Mouse (Mus musculus) testis, postnatal 10 days (tissue): ENCODE results near the gene Apol11a.
A peak's percentile ranks its signal among the peaks of the same experiment; 100 is the strongest.
"Not testable (repeated sequence)": the region's sequence is repeated elsewhere in the genome, so short reads cannot be mapped to it uniquely, and the experiment has no call there.

Experiments
- DNase-seq: peaks from one replicate; pipeline ENCODE4 v3.0.0; 2021; ENCODE audit warnings: low spot score

Gene Apol11a

DNA sequence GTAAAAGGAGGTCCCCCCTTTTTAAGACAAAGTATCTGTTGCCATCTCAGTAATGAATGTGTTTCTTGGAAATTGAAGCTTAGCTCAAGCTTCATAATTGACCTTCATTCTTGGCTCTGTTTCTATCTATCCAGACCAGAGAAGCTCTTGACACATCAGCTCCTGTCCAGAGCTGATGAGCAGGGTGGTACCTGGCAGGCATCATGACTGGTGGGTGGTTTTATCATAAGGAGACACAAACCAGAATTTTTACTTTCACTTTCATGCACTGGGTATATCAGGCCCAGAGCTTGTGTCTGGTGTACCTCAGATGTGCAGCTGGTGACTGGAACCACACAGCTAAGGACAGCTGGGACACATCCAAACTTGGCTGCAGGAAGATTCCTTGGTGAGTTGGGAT lies at the start of gene Apol11a:
Gene Apol11a (plus strand): TSS at position 306 of the 400 bp plus-strand sequence.
- not testable (repeated sequence) for DNase-seq

DNA sequence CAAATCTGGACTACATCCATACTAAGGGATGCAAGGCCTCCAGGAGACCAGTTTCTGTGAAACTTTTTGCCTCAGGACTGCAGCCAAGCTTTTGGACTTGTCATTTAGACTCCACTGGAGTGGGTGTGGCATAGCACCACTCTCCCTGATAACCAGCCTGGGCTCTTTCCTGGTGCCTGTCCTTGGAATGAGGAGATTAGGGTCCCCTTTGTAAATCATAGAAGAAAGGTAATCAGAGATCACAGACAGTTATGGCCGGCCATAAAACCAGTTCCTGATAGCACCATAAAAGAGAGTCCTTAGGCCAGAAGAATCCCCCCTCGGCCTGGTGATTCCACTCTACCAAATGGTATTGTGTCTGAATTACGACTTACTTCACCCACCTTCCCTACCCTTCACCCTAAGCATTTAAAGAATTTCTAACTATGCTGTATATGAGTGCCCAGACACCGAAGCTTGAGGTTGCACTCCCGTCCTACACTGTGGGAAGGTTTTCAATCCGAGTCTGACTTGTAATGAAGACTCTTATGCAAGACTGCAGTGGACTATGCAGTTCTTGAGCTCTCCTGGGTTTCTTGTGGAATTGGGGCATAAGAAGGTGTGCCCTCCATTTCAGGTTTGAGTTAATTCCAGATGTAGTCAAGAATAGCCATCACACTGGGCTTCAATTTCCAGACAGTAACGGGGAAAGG lies 33.2 kb upstream of the Apol11a start:
- not testable (repeated sequence) for DNase-seq

DNA sequence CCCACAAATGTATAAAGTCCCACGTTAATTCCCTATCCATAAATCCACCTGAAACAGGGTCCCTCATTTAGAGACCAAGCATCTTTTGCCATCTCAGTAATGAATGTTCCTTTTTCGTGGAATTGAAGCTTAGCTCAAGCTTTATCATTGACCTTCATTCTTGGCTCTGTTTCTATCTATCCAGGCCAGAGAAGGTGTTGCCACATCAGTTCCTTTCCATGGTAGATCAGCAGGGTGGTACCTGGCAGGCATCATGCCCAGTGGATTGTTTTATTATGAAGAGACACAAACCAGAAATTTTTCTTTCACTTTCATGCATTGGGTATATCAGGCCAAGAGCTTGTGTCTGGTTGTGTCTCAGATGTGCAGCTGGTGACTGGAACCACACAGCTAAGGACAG lies 31.4 kb upstream of the Apol11a start, which contains the start of gene Apol10a:
Gene Apol10a (plus strand): TSS at position 355 of the 400 bp plus-strand sequence.
- not testable (repeated sequence) for DNase-seq

DNA sequence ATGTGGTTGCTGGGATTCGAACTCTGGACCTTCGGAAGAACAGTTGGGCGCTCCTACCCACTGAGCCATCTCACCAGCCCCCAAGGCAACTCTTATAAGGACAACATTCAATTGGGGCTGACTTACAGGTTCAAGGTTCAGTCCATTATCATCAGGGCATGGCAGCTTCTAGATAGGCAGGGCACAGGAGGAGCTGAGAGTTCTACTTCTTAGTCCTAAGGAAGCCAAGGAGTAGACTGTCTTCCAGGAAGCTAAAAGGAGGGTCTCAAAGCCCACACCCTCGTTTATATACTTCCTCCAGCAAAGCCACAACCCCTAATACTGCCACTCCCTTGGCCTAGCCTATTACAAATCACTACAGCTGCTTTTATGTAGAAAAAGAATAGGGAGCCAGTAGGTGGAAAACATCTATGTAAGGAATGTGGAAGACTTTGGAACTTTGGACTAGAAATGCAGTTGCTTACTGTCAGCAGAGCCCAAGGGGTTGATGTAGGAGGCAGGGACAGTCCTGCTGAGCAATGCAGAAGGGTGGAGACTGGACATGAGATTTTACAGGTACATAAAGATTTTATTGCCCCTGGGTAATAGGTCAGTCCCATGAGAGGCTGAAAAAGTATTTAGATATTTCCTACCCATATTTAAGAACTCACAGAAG lies 25.8 kb upstream of the Apol11a start:
- DNase-seq: no peak

DNA sequence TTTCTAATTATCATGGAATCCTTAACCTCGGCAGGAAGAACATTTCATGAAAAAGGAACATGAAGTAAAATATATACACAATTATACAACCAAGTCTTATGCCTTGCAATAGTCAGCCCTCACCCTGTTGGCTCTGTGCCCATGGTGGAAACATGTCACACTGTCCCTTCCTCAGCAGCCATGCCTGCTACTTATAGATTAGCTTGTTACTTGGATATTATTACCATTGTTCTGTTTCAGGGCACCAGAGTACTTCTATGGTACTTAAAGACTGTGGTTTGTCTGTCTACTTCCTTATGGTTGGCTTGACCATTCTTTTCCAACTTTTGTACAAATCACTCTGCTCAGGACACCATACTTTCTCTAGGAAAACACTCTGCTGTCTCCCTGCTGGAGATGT lies 14.9 kb upstream of the Apol11a start:
- DNase-seq: not testable (repeated sequence)

DNA sequence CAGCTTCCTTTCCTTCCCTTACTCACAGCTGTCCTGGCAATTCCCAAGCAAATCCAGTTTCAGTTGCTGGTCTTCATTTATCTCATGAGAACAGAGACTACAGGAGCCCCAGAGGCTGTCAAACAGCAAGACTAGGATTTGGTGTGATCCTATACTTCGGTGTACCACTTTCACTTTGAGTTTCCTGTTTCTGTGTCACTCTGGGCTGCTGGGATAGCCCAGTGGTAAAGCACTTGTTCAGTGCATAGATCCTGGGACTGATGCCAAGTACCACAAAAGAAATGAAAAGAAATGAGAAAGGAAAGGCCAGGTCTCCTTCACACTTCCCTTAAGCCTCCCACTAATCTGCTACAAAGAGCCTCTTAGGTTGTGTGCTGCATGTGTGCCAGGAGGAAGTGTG lies 13.4 kb upstream of the Apol11a start:
- not testable (repeated sequence) for DNase-seq

DNA sequence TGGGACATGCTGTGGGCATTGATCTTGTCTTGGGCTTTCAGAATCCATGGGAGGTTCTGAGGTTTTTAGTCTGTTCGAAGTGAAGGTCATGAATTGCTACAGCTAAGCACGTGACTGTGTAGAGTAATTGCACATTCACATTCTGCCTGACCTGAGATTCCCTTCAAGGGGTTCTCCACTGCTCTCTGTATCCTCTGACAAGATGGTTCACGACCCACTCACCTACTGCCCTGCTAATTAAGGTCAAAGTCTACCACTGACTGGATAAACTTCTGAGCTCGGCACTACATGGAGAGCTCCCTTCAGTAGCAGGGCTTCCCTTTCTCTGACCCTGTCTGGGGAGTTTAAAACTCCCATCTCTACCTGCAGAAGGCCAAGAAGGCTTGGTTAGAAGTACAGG lies 12.5 kb downstream of the Apol11a start:
- not testable (repeated sequence) for DNase-seq

DNA sequence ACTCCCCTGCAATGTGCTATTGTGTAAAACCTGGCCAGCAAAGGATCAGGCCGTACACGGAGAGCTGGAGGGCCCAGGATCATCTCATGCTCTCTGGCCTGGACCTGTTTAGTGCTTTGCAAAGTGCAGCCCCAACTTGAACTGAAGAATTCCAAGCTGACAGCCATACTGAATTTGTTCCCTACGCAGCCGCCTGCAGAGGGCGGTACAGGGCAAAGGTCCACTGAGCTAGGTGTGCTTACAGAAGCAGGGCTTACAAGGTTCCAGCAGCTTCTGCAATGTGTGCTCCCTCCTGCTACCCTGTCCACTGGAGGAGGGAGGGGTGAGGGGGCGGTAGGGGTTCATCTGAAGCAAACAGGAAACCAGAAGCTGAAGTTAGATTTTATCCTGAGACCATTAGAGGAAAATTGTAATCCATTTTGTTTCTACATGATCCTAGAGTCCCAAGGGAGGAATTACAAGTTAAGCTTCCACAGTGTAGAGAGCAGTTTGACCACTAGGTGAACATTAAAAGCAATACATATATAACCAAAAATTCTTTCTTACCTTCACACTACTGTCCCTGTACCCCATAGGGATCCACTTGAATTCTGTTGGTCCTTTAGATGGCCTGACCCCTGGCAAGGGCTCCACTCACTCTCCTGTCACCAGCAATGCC lies 15.2 kb downstream of the Apol11a start:
- peak; percentile 83 for DNase-seq

DNA sequence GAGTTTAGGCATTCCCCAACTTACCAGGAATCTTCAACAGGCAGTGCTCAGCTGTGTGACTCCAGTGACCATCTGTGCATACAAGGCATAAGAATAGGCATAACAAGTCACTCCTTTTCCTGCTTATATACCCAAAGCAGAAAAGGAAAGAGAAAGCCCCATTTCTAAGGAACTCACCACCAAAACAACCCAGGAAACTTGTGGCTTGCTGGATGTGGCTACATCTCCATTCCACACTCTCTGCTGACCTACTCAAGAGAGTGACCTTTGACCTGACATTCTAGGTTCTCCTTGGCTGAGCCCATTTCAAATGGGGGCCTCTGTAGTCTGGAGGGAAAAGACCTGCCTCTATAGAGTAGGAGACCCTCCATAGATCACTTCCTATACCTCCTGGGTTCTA lies 25.1 kb downstream of the Apol11a start, which contains the start of gene Apol7c:
Gene Apol7c (minus strand): TSS at position 101 of the 400 bp plus-strand sequence.
- no peak for DNase-seq

DNA sequence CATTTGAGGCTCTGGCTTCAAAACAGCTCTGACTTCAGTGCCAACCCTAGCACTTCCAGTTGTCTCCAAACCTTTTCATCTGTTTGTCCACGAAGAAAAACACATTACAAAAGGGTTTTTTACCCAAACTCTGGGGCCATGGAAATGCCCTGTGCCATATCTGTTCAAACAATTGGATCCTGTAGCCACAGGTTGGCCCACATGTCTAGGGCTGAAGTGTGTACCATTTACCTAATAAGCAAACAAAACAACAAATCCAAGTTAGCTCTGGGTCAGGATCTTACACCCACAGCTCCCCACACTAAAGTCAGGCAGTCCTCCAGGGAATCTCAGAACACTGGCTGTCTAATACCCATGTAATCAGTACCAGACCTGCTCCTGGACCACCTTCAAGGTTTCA lies 31.1 kb downstream of the Apol11a start:
- DNase-seq: not testable (repeated sequence)

DNA sequence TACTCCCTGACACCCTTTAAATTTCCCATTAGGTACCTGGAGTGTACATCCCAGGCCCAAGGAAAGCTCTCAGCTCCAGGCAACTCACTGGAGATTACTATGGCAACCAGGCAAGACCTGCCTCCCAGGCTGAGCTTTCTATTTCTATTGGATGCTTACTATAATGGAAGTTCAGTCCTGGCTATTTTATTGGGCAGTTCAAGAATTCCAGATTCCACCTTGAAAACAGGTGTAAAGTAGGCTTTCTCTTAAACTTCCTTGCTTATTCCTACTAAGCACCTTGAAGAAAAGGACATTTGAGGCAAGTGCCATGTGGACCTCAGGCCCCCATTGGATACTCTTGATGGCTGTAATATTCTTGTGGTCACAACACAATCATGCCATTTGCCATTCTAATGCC lies 53.7 kb downstream of the Apol11a start, which contains the start of gene 1700025B11Rik:
Gene 1700025B11Rik (minus strand): TSS at position 101 of the 400 bp plus-strand sequence.
- DNase-seq: no peak

DNA sequence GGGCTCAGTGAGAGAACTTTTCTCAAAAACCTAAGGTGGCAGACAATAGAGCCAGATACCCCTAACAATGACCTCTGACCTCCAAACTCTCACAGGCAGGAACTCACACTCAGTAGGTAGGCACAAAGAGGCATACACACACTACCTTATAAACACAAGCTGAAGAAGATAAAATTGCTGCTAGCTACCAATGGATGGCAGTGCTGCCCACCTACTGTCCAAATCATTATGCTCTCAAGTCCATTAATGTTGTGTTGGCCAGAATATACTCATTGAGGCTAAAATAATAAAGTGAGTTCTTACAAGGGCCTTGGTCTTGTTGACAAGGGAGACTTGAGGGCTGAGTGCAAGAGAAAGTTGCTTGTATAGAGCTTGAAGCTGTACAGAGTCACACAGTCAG lies 55.1 kb downstream of the Apol11a start:
- no peak for DNase-seq
